Mouse (Mus musculus) liver, adult 2 months (tissue): ENCODE measurements around the gene Rcor2.

Experiments used
- CTCF ChIP-seq: fragments of 200-500 bp; IDR thresholded peaks from 2 replicates; pipeline ENCODE4 v1.5.1; 2011; ENCODE audit warnings: low read depth, low read length, control low read depth
- POLR2A ChIP-seq: fragments of 200-500 bp; IDR thresholded peaks from 2 replicates; pipeline ENCODE4 v1.6.1; 2011; ENCODE audit warnings: low read length, control low read depth; ENCODE audit not compliant: insufficient read depth; ENCODE audit errors: extremely low read depth

- TF ChIP-seq CTCF, result no peak
- no peak for TF ChIP-seq POLR2A
Measured at GRCm38 (mm10) chr19:7276796-7277195, 9.7 kb downstream of the Rcor2 start.
